Mouse (Mus musculus): ENCODE measurements at regions not wholly inside any gene's neighbourhood (a gene's known extent, or its start where the extent isn't known, plus 50 kb on each side); places are given as distances from the start of the nearest gene placed in this dataset.

DNA sequence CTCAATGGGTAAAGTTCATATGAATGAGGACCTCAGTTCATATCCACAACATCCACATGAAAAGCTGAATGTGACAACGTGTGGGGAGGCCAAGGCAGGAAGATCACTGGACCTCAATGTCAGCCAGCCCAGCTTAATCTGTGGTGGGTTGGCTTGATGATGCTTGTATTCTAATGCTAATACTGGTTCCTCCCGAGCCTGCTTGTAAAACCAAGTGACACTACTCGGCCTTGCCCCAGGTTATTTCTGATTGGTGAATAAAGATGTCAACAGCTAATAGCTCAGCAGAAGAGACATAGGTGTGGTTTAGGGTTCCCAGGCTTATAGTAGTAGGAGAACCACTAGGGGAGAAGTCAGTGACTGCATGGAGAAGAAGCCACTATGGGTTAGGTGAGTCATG is 272.2 kb upstream of the Pfn2 start:
- TF ChIP-seq CTCF (IDR thresholded peaks at IDR 0.05; ENCODE audit: low read depth) (no peak), EP300 (IDR thresholded peaks at IDR 0.05; ENCODE audit: low read depth) (no peak)

Measured in liver, embryonic 14.5 days (tissue).